Mouse (Mus musculus) limb, embryonic 14.5 days (tissue): ENCODE data around the gene Gmds. TPM values are rescaled to one million over a fixed set of nuclear protein-coding genes. Genes with fewer than 3 reads are reported as not detected.

Experiments used
- ATAC-seq: fragments of 200-750 bp; cut with Nextera tagmentation; 2 replicates; pipeline ENCODE4 v1.8.0; 2017; ENCODE audit warnings: low read depth, moderate number of reproducible peaks, moderate TSS enrichment; ENCODE audit not compliant: low FRiP score
- DNase-seq: peaks from one replicate; pipeline ENCODE4 v3.0.0-alpha.2; 2015; ENCODE audit warnings: low spot score
- H3K27ac ChIP-seq: fragments of 300-500 bp; sonication (generic); replicated peaks from 2 replicates; pipeline ENCODE4 v1.5.1; 2014; ENCODE audit warnings: low read depth, mild to moderate bottlenecking, low read length, moderate library complexity, mixed read lengths
- H3K27me3 ChIP-seq: fragments of 300-500 bp; sonication (generic); 2 replicates; pipeline ENCODE4 v1.6.1; 2014; ENCODE audit warnings: low read length, mixed read lengths; ENCODE audit not compliant: control insufficient read depth, insufficient read depth
- H3K36me3 ChIP-seq: fragments of 300-500 bp; sonication (generic); 2 replicates; pipeline ENCODE4 v1.6.1; 2014; ENCODE audit warnings: mild to moderate bottlenecking, low read length, moderate library complexity, mixed read lengths; ENCODE audit not compliant: control insufficient read depth, insufficient read depth
- H3K4me1 ChIP-seq: fragments of 300-500 bp; sonication (generic); 2 replicates; pipeline ENCODE4 v1.6.1; 2014; ENCODE audit warnings: antibody characterized with exemption, low read length, mixed read lengths; ENCODE audit not compliant: control insufficient read depth, insufficient read depth
- H3K4me2 ChIP-seq: fragments of 300-500 bp; sonication (generic); replicated peaks from 2 replicates; pipeline ENCODE4 v1.6.1; 2014; ENCODE audit warnings: low read depth, mild to moderate bottlenecking, low read length, moderate library complexity; ENCODE audit not compliant: severe bottlenecking
- H3K4me3 ChIP-seq: fragments of 300-500 bp; sonication (generic); replicated peaks from 2 replicates; pipeline ENCODE4 v1.5.1; 2014; ENCODE audit warnings: low read length
- H3K9ac ChIP-seq: fragments of 300-500 bp; sonication (generic); 2 replicates; pipeline ENCODE4 v1.6.1; 2014; ENCODE audit warnings: mild to moderate bottlenecking, low read depth, low read length, moderate library complexity; ENCODE audit not compliant: severe bottlenecking
- H3K9me3 ChIP-seq: fragments of 300-500 bp; sonication (generic); 2 replicates; pipeline ENCODE4 v1.6.1; 2016; ENCODE audit warnings: low read length; ENCODE audit not compliant: control insufficient read depth
- POLR2A ChIP-seq: fragments of 200-500 bp; IDR thresholded peaks from 2 replicates; pipeline ENCODE4 v1.8.0; 2012; ENCODE audit warnings: inconsistent platforms, mild to moderate bottlenecking, moderate library complexity, borderline replicate concordance; ENCODE audit not compliant: insufficient read depth, insufficient read length; ENCODE audit errors: extremely low read depth
- WGBS: fragments of 180-500 bp; shearing (Covaris S2); extraction: QIAGEN DNeasy Blood & Tissue Kit; methylation state at CpG from one replicate; pipeline ENCODE4 v1.1.7; 2014; 5-methylcytosine and 5-hydroxymethylcytosine counted together
- polyA plus RNA-seq, 2 experiments: library from polyadenylated mRNA; depleted of rRNA in 1 of 2; stranded (reverse) in 1 of 2; unstranded in 1 of 2; fragments of >200 nt; fragmentation: Nextera tagmentation in 1 of 2; extraction: Ambion mirVana in 1 of 2; gene quantifications; 2 replicates each; pipeline versions ENCODE4 v1.2.1 to v1.2.3; 2012 to 2014

Gmds gene
- polyA plus RNA-seq, 2 experiments = 31.6 to 39.9 TPM

DNA sequence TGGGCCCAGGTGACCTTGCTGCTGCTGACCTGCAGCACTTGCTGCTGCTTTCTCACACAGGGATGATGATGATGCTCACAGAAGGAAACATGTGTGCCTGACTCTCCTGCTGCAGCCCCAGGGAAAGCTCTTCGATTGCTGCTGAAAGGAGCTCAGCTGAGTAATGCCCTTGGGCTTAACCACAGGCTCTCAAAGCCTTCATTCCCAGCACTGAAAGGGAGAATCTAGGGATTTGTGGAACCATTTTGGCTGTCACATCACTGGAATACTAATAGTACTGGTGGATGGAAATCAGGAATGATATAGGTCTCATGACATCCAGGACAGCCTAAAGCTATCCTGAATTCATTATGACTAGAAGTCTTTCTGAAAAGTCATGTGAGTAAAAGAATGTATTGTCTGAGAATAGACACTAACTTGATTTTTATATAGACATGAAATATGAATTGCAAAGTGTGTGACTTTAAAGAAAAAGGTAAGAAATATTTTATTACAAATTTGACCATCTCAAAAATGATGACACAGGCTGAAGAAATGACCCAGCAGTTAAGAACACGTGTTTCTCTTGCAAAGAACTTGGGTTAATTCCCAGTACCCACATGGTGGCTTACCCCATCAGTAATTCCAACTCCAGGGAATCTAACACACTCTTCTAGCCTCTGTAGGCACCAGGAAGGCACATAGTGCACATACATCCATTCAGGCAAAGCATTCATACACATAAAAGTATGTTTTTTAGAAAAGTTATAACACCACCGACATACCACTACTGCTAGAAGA is 43.9 kb downstream of the Gmds start:
- TF ChIP-seq POLR2A = no peak
- Histone ChIP-seq H3K36me3 (no peaks in the 10 kb centered on the region), H3K4me2 (no peak overlapping the region), H3K4me3 (no peak overlapping the region), H3K27ac (no peak overlapping the region), H3K4me1 (peaks cover 7% of the 10 kb centered on the region; the same call in 1 of the 2 replicates), H3K9me3 (no peaks in the 10 kb centered on the region), H3K27me3 (no peaks in the 10 kb centered on the region), H3K9ac (no peak overlapping the region)
- no peak for DNase-seq
- 68% methylated on average over 3 of the region's 3 CpGs for WGBS
- ATAC-seq = no peak

DNA sequence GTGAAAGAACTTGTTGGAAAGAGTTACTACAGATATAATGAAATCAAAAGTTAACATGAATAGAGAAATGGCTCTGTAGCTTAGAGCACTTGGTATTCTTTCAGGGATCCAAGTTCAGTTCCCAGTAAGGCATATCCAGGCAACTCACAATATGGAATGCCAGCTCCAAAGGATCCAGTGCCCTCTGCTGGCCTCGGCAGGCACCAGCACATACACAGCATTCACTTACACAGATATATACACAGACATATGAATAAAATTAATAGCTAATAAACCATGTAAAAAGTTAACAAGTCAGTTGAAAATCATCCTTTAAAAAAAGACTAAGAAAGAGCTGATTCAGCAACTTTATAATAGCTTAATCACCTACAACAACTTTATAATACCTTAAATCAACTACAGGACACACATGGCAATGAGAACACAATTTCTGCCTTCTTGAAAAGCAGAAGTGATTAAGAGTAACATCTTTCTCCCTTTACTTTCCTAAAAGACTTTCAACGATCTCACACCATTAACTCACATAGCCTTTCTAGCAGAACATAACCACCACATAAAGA is 65.5 kb downstream of the Gmds start:
- DNase-seq = no peak
- no peaks in the 10 kb centered on the region for H3K4me1 ChIP-seq

GRCm38 (mm10) chr13:32269757-32270156 is 68.8 kb downstream of the Gmds start:
- no peak overlapping the region for H3K4me2 ChIP-seq
- WGBS = 68% methylated on average over 2 of the region's 2 CpGs
- no peak overlapping the region for H3K27ac ChIP-seq
- H3K4me1 ChIP-seq = peaks cover 9% of the 10 kb centered on the region
- H3K9me3 ChIP-seq = no peaks in the 10 kb centered on the region
- no peak for ATAC-seq
- H3K4me3 ChIP-seq = no peak overlapping the region
- DNase-seq = peak; percentile 35
- H3K36me3 ChIP-seq = no peaks in the 10 kb centered on the region
- TF ChIP-seq POLR2A = no peak
- no peak overlapping the region for H3K9ac ChIP-seq
- no peaks in the 10 kb centered on the region for H3K27me3 ChIP-seq

More for the DNA sequence above, 65.5 kb downstream of the Gmds start:
- no peak for ATAC-seq
- no peaks in the 10 kb centered on the region for H3K27me3 ChIP-seq
- no peak overlapping the region for H3K4me3 ChIP-seq
- TF ChIP-seq POLR2A = no peak
- WGBS = 68% methylated on average over 2 of the region's 2 CpGs
- H3K9ac ChIP-seq = no peak overlapping the region
- no peak overlapping the region for H3K27ac ChIP-seq
- no peaks in the 10 kb centered on the region for H3K36me3 ChIP-seq
- no peak overlapping the region for H3K4me2 ChIP-seq
- no peaks in the 10 kb centered on the region for H3K9me3 ChIP-seq

GRCm38 (mm10) chr13:32269261-32269660 is 69.3 kb downstream of the Gmds start:
- WGBS = 70% methylated on average over 2 of the region's 2 CpGs
- H3K9ac ChIP-seq = no peak overlapping the region
- H3K4me1 ChIP-seq = peaks cover 9% of the 10 kb centered on the region
- no peak overlapping the region for H3K4me2 ChIP-seq
- no peak overlapping the region for H3K4me3 ChIP-seq
- ATAC-seq (no peak), DNase-seq (no peak)
- no peaks in the 10 kb centered on the region for H3K27me3 ChIP-seq
- no peak for TF ChIP-seq POLR2A
- no peaks in the 10 kb centered on the region for H3K9me3 ChIP-seq
- H3K27ac ChIP-seq = no peak overlapping the region
- no peaks in the 10 kb centered on the region for H3K36me3 ChIP-seq

DNA sequence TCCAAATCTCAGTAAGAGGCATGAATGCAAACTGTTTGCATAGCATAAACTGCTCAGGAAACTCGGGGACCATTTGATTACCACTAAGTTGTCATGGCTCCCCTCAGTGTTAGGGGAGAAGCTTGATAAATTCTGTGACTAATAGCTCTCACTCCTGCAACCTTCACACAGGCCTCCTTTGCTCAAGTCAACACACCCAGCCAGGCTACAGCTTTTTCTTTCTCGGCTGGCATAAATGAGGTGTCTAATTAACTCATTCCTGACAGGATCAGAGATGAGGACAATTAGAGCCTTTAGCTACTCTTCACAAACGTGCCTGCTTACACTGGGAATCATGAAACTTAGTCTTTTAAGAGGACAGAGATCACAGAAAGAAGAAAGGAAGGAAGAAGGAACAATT is 70.3 kb downstream of the Gmds start:
- Histone ChIP-seq H3K4me3 (no peak overlapping the region), H3K4me1 (peaks cover 9% of the 10 kb centered on the region), H3K36me3 (no peaks in the 10 kb centered on the region), H3K9me3 (no peaks in the 10 kb centered on the region), H3K27me3 (no peaks in the 10 kb centered on the region), H3K9ac (no peak overlapping the region), H3K27ac (no peak overlapping the region), H3K4me2 (no peak overlapping the region)
- 14% methylated on average over 3 of the region's 3 CpGs for WGBS
- TF ChIP-seq POLR2A = no peak
- DNase-seq (no peak), ATAC-seq (no peak)
